Mouse (Mus musculus) forebrain, embryonic 16.5 days (tissue): ENCODE data around the gene Magt1. TPM values are rescaled to one million over a fixed set of nuclear protein-coding genes. Genes with fewer than 3 reads are reported as not detected.

Source experiments
- polyA plus RNA-seq: library from polyadenylated mRNA; unstranded; fragments of >200 nt; fragmentation: Nextera tagmentation; extraction: Ambion mirVana; gene quantifications from 2 replicates; pipeline ENCODE4 v1.2.1, GENCODE M21; 2015

Gene Magt1
- polyA plus RNA-seq, 1 experiment from 2014 or later, result 22.6 TPM

Other genes starting within 250 kb of the Magt1 start
- 0.24 TPM in 1 of 2 replicates, not detected in the other for gene Fgf16, start 247.6 kb downstream of the Magt1 start, polyA plus RNA-seq
- gene Atrx, start 82.5 kb downstream of the Magt1 start, polyA plus RNA-seq, result 309 TPM in 2 replicates
- gene Cox7b, start 3.8 kb upstream of the Magt1 start, polyA plus RNA-seq, result 299 and 304 TPM in 2 replicates
- 17.6 and 20.7 TPM in 2 replicates for gene Atp7a, start 15.4 kb upstream of the Magt1 start, polyA plus RNA-seq
- 0.30 and 0.36 TPM in 2 replicates for gene Tlr13, start 131.3 kb upstream of the Magt1 start, polyA plus RNA-seq
- gene Pgk1, start 175.2 kb upstream of the Magt1 start, polyA plus RNA-seq, result 263 and 264 TPM in 2 replicates
- 14.7 and 16.3 TPM in 2 replicates for gene Taf9b, start 209.3 kb upstream of the Magt1 start, polyA plus RNA-seq
- not detected in 2 replicates for gene Fnd3c2, start 243.5 kb upstream of the Magt1 start, polyA plus RNA-seq